Mouse (Mus musculus): ENCODE results near the gene Arhgap19.
A peak's percentile ranks its signal among the peaks of the same experiment; 100 is the strongest.

The Arhgap19 gene

GRCm38 (mm10) chr19:41831718-41832391 lies 30.0 kb upstream of the Arhgap19 start:
- DNase-seq (ENCODE audit: low read depth, low spot score), result no peak

- DNase-seq (ENCODE audit: low read depth, low spot score), result no peak
Observed at GRCm38 (mm10) chr19:41831101-41831570, 29.3 kb upstream of the Arhgap19 start.

DNA sequence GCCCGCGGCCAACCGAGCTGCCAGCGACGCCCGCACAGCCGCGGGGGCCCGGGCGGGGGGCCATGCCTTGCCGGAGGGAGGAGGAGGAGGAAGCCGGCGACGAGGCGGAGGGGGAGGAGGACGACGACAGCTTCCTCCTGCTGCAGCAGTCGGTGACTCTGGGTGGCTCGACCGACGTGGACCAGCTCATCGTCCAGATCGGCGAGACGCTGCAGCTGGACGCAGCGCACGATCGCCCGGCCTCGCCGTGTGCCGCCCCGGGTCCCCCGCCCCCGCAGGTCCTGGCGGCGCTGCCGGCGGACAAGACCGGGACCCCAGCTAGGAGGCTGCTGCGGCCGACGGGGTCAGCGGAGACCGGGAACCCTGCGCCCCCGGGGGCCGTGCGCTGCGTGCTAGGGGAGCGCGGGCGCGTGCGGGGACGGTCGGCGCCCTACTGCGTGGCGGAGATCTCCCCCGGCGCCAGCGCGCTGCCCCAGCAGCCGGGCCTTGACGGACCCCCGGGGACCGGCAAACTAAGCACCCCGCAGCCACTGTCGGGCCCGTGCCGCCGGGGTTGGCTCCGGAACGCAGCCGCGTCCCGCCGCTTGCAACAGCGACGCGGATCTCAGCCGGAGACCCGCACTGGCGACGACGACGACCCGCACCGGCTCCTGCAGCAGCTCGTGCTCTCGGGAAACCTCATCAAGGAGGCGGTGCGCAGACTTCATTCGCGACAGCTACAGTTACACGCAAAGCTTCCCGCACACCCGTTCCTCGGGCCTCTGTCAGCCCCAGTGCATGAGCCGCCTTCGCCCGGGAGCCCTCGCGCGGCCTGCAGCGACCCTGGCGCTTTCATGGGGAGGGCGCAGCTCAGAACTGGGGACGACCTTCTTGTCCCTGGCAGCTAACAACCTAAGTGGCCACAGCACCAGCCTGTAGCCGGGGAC lies 28.5 kb upstream of the Arhgap19 start:
- DNase-seq (ENCODE audit: low read depth, low spot score), result no peak

GRCm38 (mm10) chr19:41829381-41830105 lies 27.7 kb upstream of the Arhgap19 start, which contains the start of gene Frat1:
Frat1 (plus strand) TSS chr19:41829970.
- peak; percentile 79 for DNase-seq (ENCODE audit: low read depth, low spot score)

DNA sequence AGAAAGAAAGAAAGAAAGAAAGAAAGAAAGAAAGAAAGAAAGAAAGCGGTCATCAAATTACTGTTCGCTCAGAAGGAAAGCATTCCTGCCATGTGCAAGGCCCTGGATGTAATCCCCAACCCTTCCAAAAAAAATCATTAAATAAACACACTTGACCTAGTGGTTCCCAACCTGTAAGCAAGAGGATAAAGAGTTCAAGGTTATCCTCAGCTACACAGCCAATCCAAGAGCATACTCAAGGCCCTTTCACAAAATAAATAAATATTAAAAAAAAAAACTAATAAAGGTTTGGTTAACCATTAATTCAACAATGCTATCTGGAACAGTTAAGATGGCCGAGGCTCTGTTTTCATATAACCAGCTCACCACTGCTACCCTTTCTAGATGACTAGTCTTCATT lies 27.1 kb upstream of the Arhgap19 start:
- no peak for DNase-seq (ENCODE audit: low read depth, low spot score)

GRCm38 (mm10) chr19:41826529-41826928 lies 24.7 kb upstream of the Arhgap19 start:
- no peak for DNase-seq (ENCODE audit: low read depth, low spot score)

GRCm38 (mm10) chr19:41824950-41825349 lies 23.1 kb upstream of the Arhgap19 start:
- DNase-seq (ENCODE audit: low read depth, low spot score), result no peak

- no peak for DNase-seq (ENCODE audit: low read depth, low spot score)
Observed at GRCm38 (mm10) chr19:41822589-41822988, 20.7 kb upstream of the Arhgap19 start.

DNA sequence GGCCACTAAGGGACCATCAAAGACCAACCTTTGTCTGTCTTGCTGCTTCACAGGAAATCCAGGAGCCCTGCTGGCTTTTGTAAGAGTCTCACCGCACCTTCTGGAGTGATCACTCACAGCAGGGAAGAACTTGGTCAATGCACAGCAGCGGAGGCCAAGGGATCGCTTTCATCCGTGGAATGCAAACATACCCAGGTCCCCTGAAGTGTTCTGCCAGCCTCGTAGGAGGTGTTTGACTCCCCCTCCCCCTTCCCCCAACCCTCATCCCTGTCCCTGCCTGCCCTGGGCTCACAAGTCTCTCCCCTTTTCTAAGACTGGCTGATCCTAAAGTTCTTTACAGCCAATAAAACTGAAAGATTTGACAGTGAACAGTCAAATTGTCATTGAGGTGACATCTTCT lies 19.6 kb upstream of the Arhgap19 start:
- no peak for DNase-seq (ENCODE audit: low read depth, low spot score)

DNA sequence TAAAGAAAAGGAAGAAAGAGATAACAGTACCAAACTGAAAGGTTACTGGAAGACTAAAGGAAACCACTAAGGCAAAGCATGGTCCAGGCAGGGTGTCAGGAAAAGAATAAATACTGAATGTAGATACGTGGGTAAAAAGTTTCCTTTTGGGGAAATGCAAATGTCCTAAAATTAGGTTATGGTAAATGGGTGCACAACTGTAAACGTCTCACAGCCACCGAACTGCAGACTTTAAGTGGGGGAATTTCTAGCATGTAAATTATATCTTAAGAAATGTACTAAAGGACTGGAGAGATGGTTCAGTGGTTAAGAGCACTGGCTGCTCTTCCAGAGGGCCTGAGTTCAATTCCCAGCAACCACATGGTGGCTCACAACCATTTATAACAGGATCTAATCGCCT lies 16.9 kb upstream of the Arhgap19 start:
- no peak for DNase-seq (ENCODE audit: low read depth, low spot score)

GRCm38 (mm10) chr19:41817325-41817724 lies 15.5 kb upstream of the Arhgap19 start:
- no peak for DNase-seq (ENCODE audit: low read depth, low spot score)

- no peak for DNase-seq (ENCODE audit: low read depth, low spot score)
Observed at GRCm38 (mm10) chr19:41816915-41817314, 15.1 kb upstream of the Arhgap19 start.

DNA sequence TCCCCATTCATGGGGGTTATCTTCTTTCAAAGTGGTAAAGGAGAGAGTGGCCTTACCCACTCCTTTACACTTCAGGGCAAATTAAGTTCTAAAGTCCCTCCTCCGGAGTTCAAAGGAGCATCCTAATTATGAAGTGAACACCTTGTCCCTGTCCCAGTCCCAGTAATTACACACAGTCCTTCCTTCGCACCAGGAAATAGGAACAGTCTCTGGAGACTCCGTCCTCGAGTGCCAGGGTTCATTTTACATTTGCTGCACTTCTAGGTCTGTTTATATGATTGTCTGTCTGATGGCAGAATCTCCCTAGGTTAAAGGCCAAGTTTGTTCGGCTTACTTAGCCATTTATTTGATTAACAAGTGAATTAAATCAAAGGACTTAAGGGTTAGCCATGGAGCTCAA lies 14.6 kb upstream of the Arhgap19 start:
- no peak for DNase-seq (ENCODE audit: low read depth, low spot score)

DNA sequence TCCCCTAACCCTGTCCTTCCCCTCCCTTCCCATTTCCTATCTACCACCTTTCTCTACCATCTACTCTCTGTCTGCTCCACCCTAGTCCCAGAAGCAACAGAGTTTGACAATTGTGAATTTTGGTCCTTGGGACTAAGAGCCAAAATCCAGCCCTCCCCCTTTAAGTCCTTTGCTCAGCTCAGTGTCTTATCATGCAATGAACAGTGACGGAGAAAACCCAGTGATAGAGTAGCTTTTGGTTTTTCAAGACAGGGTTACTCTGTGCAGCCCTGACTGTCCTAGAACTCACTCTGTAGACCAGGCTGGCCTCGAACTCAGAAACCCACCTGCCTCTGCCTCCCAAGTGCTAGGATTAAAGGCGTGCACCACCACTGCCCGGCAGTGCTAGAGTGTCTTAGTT lies 11.5 kb upstream of the Arhgap19 start:
- DNase-seq (ENCODE audit: low read depth, low spot score), result no peak

DNA sequence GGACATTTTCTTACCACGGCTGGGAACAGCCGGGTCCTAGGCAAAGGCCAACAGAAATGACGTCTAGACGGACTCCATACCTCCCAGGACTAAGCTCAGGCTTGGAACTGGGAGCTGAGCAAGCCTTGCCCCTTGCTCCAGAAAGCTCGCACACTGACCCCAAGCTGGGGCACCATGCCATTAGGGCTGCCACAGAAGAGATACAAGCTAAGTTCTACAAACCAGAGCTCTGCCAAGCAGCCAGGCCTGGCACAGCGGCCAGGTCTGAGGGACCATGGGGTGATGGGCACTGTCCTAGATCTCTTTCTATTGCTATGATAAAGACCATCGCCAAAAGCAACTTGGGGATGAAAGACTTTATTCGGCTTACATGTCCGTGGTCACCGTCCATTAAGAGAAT lies 10.7 kb upstream of the Arhgap19 start:
- no peak for DNase-seq (ENCODE audit: low read depth, low spot score)

- no peak for DNase-seq (ENCODE audit: low read depth, low spot score)
Observed at GRCm38 (mm10) chr19:41810074-41810473, 8.2 kb upstream of the Arhgap19 start.

- no peak for DNase-seq (ENCODE audit: low read depth, low spot score)
Observed at GRCm38 (mm10) chr19:41808104-41808634, 6.3 kb upstream of the Arhgap19 start.

DNA sequence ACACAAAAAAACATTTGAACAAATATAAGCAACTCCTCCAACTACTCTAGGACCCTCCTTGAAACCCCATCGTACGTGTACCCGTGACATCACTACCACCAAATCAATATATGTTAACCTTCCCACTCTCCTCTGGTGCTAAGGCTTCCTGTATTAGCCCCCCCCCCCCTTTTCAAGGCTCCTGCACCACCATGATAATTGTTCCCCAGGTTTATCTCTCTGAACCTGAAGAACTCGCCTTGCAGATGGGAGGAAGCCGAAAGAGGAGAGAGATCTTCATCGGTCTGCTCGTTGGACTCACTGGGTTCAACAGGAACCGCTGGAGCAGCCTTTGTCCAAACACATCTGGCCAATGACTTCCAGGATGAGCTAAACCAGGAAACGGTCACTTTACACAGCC lies 5.7 kb upstream of the Arhgap19 start:
- DNase-seq (ENCODE audit: low read depth, low spot score), result no peak

GRCm38 (mm10) chr19:41805831-41806230 lies 4.0 kb upstream of the Arhgap19 start:
- no peak for DNase-seq (ENCODE audit: low read depth, low spot score)

- no peak for DNase-seq (ENCODE audit: low read depth, low spot score)
Observed at GRCm38 (mm10) chr19:41803322-41803721, 1.5 kb upstream of the Arhgap19 start.

DNA sequence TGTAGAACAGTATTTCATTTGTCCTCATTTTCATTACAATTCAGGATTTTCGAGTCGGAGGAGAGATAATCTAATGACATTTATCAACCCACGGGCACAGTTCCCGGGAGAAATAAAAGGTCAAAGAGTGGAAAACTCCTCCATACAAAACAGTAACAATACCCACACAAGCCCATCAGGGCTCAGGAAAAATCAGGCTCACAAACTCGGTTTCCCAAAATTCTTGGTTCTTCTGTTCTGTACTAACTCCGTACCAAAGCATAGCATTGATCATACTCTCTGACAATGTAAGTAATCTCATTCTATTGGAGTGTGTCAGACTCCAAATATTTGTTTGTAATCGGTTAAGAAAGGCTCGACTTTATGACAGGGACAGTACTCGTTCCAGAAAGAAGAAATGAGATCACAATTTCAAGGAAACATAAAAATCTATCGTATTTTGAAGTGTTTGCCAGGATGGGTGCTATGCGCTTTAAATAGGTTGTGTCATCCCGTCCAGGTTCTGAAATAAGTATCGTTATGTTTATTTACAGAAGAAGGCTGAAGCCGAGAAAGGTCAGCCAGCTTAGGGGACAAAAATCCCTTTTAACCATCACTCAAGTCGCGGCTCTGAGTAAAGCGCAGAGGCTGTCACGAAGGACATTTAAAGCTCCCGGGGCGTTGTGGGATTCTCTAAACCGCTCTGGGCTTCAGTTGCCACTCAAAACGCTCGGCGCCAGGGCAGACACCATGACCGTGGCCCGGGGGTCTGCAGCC lies 683 bp downstream of the Arhgap19 start:
- no peak for DNase-seq (ENCODE audit: low read depth, low spot score)
